Mouse (Mus musculus) urinary bladder, postnatal 14 days (tissue): ENCODE results near the gene Mroh3.
A peak's percentile ranks its signal among the peaks of the same experiment; 100 is the strongest.

ENCODE experiments used
- DNase-seq: peaks from one replicate; pipeline ENCODE4 v3.0.0; 2021; ENCODE audit warnings: low spot score

Gene Mroh3

GRCm38 (mm10) chr1:136156951-136157350, 55.7 kb downstream of the Mroh3 start:
- DNase-seq, result no peak

GRCm38 (mm10) chr1:136156304-136156703, 56.3 kb downstream of the Mroh3 start:
- DNase-seq, result no peak

- DNase-seq, result no peak
Measured at GRCm38 (mm10) chr1:136151371-136151770, 61.3 kb downstream of the Mroh3 start.

GRCm38 (mm10) chr1:136149702-136150101, 62.9 kb downstream of the Mroh3 start:
- DNase-seq, result no peak

- no peak for DNase-seq
Measured at GRCm38 (mm10) chr1:136143514-136143913, 69.1 kb downstream of the Mroh3 start.

GRCm38 (mm10) chr1:136142336-136142735, 70.3 kb downstream of the Mroh3 start:
- DNase-seq, result no peak

- DNase-seq, result no peak
Measured at GRCm38 (mm10) chr1:136141176-136141950, 71.3 kb downstream of the Mroh3 start.

GRCm38 (mm10) chr1:136139990-136140640, 72.5 kb downstream of the Mroh3 start:
- DNase-seq, result peak; percentile 72

GRCm38 (mm10) chr1:136138191-136138830, 74.3 kb downstream of the Mroh3 start:
- DNase-seq, result no peak

- DNase-seq, result peak; percentile 57
Measured at GRCm38 (mm10) chr1:136137575-136137974, 75.1 kb downstream of the Mroh3 start.

GRCm38 (mm10) chr1:136137071-136137531, 75.5 kb downstream of the Mroh3 start:
- DNase-seq, result no peak

- DNase-seq, result no peak
Measured at GRCm38 (mm10) chr1:136136547-136136946, 76.1 kb downstream of the Mroh3 start.

- DNase-seq, result no peak
Measured at GRCm38 (mm10) chr1:136135777-136136444, 76.7 kb downstream of the Mroh3 start.

GRCm38 (mm10) chr1:136135046-136135445, 77.6 kb downstream of the Mroh3 start:
- peak; percentile 49 for DNase-seq

- DNase-seq, result no peak
Measured at GRCm38 (mm10) chr1:136134547-136134946, 78.1 kb downstream of the Mroh3 start.

GRCm38 (mm10) chr1:136133570-136134240, 78.9 kb downstream of the Mroh3 start:
- no peak for DNase-seq

GRCm38 (mm10) chr1:136132386-136133201, 80.0 kb downstream of the Mroh3 start:
- DNase-seq, result no peak
